Mouse (Mus musculus): Measurements from ENCODE around the gene Gm42674. TPM values are rescaled to one million over a fixed set of nuclear protein-coding genes. Genes with fewer than 3 reads are reported as not detected.

Gm42674 gene
- polyA plus RNA-seq, 1 experiment from 2014 or later: not detected

DNA sequence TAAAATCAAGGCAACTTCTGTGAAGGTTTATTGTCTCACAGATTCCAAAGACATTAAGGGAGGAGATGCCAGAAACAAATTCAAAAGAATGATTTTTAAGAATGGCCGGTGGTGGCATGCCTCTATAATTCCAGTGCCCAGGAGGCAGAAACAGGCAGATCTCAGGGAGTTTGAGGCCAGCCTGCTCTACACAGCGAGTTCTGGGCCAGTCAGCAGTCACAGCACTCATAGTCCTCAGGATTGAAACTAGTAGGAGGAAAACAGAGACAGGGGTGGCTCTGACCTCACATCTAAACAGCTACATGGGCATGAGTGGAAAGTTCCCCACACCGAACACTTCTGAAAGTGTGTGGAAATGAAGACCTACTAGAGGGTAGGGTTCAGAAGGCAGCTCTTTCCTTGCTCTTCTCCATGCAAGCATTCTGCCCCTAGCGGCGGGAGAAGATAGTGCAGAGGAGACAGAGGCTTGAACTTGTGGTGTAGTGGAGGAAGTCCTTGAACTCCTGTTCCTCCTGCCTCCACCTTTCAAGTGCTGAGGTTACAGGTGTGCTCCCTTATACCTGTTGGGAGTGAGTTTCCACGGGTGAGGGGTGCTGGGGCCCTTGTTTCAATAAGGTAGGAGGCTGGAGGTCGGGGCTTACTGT lies 37.9 kb downstream of the Gm42674 start:
- Histone ChIP-seq H3K9me3 (replicated peaks) (no peaks in the 10 kb centered on the region), H3K4me1 (no peaks in the 10 kb centered on the region), H3K27me3 (ENCODE audit: low read depth, poor library complexity, severe bottlenecking) (no peaks in the 10 kb centered on the region), H3K27ac (no peak overlapping the region), H3K36me3 (no peaks in the 10 kb centered on the region), H3K4me3 (no peak overlapping the region)
- DNase-seq (ENCODE audit: low spot score): no peak
- 51% methylated on average over 7 of the region's 7 CpGs for WGBS

DNA sequence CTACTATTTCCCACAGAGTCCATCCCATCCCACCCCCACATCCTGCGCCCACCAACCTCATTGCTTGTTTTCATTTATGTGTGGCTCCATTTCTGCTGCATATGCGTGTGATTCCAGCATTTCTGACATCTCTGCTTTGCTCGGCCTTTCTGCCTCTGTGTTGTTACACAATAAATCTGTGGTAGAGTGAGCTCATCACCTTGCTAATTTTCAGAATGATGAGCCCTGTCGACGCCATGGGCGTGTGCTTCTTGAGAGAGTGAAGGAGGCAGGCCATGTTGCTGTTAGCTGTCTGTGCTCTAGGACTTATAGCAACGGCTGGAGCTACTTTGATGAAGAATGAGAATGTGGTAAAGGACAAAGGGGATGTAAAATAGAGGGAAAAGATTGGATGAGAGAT lies 39.3 kb downstream of the Gm42674 start:
- H3K4me1 ChIP-seq: no peaks in the 10 kb centered on the region
- WGBS: 85% methylated on average over 7 of the region's 7 CpGs
- H3K9me3 ChIP-seq (replicated peaks): no peaks in the 10 kb centered on the region

DNA sequence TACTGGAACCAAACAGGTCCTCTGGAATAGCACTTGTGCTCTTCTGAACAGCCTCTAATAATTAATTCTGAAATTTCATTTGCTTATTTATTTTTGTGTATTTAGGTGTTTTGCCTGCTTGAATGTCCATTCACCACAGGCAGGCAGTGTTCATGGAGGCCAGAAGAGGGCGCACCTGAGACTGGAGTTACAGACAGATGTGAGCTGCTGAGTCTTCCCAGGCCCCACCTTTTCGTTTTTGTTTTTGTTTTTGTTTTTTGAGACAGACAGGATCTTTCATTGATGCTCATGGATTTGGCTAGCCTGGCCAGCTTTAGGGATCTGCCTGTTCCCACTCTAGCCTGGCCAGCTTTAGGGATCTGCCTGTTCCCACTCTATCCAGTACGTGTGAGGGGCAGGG lies 42.5 kb downstream of the Gm42674 start:
- H3K27ac ChIP-seq: no peak overlapping the region
- H3K4me3 ChIP-seq: no peak overlapping the region
- H3K27me3 ChIP-seq (ENCODE audit: low read depth, poor library complexity, severe bottlenecking): no peaks in the 10 kb centered on the region
- no peaks in the 10 kb centered on the region for H3K9me3 ChIP-seq (replicated peaks)
- no peaks in the 10 kb centered on the region for H3K4me1 ChIP-seq
- DNase-seq (ENCODE audit: low spot score): peak; percentile 46
- no peaks in the 10 kb centered on the region for H3K36me3 ChIP-seq
- WGBS: 47% methylated on average over 3 of the region's 3 CpGs

More for the DNA sequence above, 39.3 kb downstream of the Gm42674 start:
- DNase-seq (ENCODE audit: low spot score): no peak
- Histone ChIP-seq H3K27me3 (ENCODE audit: low read depth, poor library complexity, severe bottlenecking) (no peaks in the 10 kb centered on the region), H3K27ac (no peak overlapping the region), H3K4me3 (no peak overlapping the region), H3K36me3 (no peaks in the 10 kb centered on the region)

DNA sequence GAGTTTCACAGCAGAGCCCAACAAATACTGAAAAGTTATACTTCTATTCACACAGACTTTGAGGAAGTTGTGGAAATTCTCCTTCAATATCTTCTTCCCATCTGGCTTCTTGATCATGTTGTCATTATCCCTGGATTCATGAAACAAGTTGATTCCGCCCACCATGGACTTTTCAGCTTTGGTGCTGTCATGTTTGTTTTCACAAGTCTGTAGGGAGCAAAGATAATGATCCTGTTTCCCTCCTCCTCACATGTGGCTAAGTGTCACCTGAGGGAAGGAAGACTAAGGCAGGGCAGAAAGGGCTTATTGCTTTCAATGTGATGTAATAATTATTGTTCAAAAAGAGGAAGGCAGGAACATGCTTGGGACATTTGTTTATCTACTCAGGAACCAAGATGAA lies 45.6 kb downstream of the Gm42674 start:
- H3K4me3 ChIP-seq: no peak overlapping the region
- H3K4me1 ChIP-seq: no peaks in the 10 kb centered on the region
- no peaks in the 10 kb centered on the region for H3K27me3 ChIP-seq (ENCODE audit: low read depth, poor library complexity, severe bottlenecking)
- no peak for DNase-seq (ENCODE audit: low spot score)
- H3K27ac ChIP-seq: no peak overlapping the region
- 89% methylated on average over 1 of the region's 1 CpGs for WGBS
- no peaks in the 10 kb centered on the region for H3K9me3 ChIP-seq (replicated peaks)
- no peaks in the 10 kb centered on the region for H3K36me3 ChIP-seq

DNA sequence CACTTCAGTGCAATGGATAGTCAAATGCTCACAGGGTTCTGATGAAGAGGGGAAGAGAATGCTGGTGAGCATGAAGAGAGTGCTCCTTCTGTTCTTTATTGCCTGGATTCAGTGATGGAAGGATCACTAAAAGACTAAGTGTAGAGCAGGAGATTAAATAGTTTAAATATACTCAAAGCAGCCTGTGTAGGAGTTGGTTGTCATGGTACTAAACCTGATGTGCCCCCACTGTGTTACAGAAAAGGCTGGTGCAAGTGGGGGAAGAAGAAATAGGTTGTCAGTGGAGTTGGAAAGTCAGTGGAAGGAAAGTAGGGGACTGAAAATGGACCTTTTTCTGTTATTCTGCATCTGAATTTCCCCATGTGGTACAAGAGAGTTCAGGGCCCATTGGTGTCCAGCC lies 47.3 kb downstream of the Gm42674 start:
- 0 out of 2 replicates have a peak, but pooled peaks cover under 1% of the 10 kb centered on the region for H3K27me3 ChIP-seq (ENCODE audit: low read depth, poor library complexity, severe bottlenecking)
- no peaks in the 10 kb centered on the region for H3K9me3 ChIP-seq (replicated peaks)
- no peaks in the 10 kb centered on the region for H3K4me1 ChIP-seq
- no peaks in the 10 kb centered on the region for H3K36me3 ChIP-seq
- DNase-seq (ENCODE audit: low spot score): no peak
- no peak overlapping the region for H3K27ac ChIP-seq
- no peak overlapping the region for H3K4me3 ChIP-seq

DNA sequence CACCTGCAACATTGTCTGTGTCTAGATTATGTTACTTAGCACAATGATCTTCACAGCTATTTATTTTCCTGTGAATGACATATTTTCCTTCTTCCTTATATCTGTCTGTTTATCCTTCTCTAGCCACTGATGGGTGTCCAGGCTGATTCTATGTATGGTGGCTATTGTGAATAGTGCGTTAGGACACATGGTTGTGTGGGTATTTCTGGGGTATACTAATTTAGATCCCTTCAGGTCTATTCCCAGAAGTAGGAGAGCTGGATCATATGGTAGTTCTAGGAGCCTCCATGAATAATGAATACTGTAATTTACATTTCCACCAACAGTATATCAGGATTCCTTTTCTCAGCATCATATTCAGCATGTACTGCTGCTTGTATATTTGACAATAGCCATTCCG lies 48.1 kb downstream of the Gm42674 start:
- 95% methylated on average over 2 of the region's 2 CpGs for WGBS
- DNase-seq (ENCODE audit: low spot score): no peak

DNA sequence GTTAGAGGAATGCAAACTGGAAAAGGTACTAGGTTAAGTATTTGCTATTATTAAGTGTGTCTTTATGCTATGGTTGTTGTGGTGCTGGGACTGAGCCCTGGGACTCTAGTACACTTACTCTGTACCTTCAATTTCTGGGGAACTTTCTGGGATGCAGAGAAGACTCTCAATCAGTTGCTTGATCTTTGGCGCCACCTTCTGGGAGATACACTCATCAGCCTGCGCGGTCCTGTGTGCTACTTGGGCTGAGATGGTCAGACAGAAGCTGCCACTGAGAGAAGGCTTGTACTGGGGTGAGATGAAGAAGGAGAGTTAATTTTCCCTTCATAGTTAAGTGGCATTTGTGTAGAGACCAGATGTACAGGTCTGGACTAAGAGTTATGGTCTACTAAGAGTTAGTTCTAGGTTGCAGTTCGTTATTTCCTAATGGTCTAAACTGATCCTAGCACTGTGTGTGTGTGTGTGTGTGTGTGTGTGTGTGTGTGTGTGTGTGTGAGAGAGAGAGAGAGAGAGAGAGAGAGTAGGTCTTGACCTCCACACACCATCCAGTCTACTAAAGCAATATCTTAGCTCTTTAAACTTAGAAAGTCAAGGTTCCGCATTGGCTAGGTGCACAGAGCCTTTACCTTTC lies 51.3 kb downstream of the Gm42674 start:
- 35% methylated on average over 5 of the region's 5 CpGs for WGBS

More for the DNA sequence above, 48.1 kb downstream of the Gm42674 start:
- no peaks in the 10 kb centered on the region for H3K36me3 ChIP-seq
- H3K27ac ChIP-seq: no peak overlapping the region
- H3K9me3 ChIP-seq (replicated peaks): no peaks in the 10 kb centered on the region
- H3K27me3 ChIP-seq (ENCODE audit: low read depth, poor library complexity, severe bottlenecking): 0 out of 2 replicates have a peak, but pooled peaks cover 4% of the 10 kb centered on the region
- H3K4me1 ChIP-seq: no peaks in the 10 kb centered on the region
- no peak overlapping the region for H3K4me3 ChIP-seq

DNA sequence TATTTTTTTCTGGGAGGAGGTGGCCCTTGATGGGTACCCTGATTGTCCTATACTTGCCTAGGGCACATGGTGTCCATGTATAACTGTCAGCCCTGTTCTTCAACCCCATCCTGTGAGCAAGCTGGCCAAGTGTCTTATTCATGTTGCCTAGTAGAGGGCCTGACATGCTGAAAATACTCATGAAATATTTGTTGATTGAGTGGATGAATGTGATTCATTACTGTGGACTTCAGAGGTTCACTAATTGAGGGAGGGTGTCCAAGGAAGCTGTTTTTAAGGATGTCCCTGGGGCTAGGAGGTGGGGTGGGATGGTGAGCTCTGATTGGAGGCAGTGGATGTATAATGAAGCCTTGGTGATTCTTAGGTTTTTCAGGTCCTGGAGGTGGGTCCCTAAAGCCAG lies 52.0 kb downstream of the Gm42674 start, which contains the start of gene S100a7a:
Gene S100a7a, plus strand, starts transcription at position 301 of the 400 bp plus-strand sequence.
- Histone ChIP-seq H3K4me1 (no peaks in the 10 kb centered on the region), H3K36me3 (no peaks in the 10 kb centered on the region), H3K27ac (no peak within 1 kb of the TSS), H3K27me3 (ENCODE audit: low read depth, poor library complexity, severe bottlenecking) (0 out of 2 replicates have a peak, but pooled peaks cover 4% of the 10 kb centered on the region), H3K4me3 (no peak within 1 kb of the TSS), H3K9me3 (replicated peaks) (no peaks in the 10 kb centered on the region)
- no peak for DNase-seq (ENCODE audit: low spot score)

More for the DNA sequence above, 51.3 kb downstream of the Gm42674 start:
- no peaks in the 10 kb centered on the region for H3K9me3 ChIP-seq (replicated peaks)
- H3K27ac ChIP-seq: no peak overlapping the region
- H3K4me3 ChIP-seq: no peak overlapping the region
- H3K27me3 ChIP-seq (ENCODE audit: low read depth, poor library complexity, severe bottlenecking): 0 out of 2 replicates have a peak, but pooled peaks cover 4% of the 10 kb centered on the region
- no peaks in the 10 kb centered on the region for H3K4me1 ChIP-seq
- H3K36me3 ChIP-seq: no peaks in the 10 kb centered on the region
- DNase-seq (ENCODE audit: low spot score): peak; percentile 77

Other genes with a start within 250 kb of the Gm42674 start
- 37.4 and 41.9 TPM in 2 replicates for gene Slc27a3, start 212.0 kb upstream of the Gm42674 start, polyA plus RNA-seq (2016; fragmentation: Nextera tagmentation; extraction: Ambion mirVana)
- gene Ints3, start 168.3 kb upstream of the Gm42674 start, polyA plus RNA-seq (2016; fragmentation: Nextera tagmentation; extraction: Ambion mirVana): 53.3 and 53.5 TPM in 2 replicates
- gene Npr1, start 136.0 kb upstream of the Gm42674 start, polyA plus RNA-seq (2016; fragmentation: Nextera tagmentation; extraction: Ambion mirVana): 3.5 and 4.7 TPM in 2 replicates
- gene Ilf2, start 125.8 kb upstream of the Gm42674 start, polyA plus RNA-seq (2016; fragmentation: Nextera tagmentation; extraction: Ambion mirVana): 374 and 379 TPM in 2 replicates
- 49.1 and 60.3 TPM in 2 replicates for gene Snapin, start 110.9 kb upstream of the Gm42674 start, polyA plus RNA-seq (2016; fragmentation: Nextera tagmentation; extraction: Ambion mirVana)
- 175 and 194 TPM in 2 replicates for gene Chtop, start 92.4 kb upstream of the Gm42674 start, polyA plus RNA-seq (2016; fragmentation: Nextera tagmentation; extraction: Ambion mirVana)
- gene S100a1, start 87.5 kb upstream of the Gm42674 start, polyA plus RNA-seq (2016; fragmentation: Nextera tagmentation; extraction: Ambion mirVana): 4.6 and 5.3 TPM in 2 replicates
- 8.5 and 10.3 TPM in 2 replicates for gene S100a13, start 87.5 kb upstream of the Gm42674 start, polyA plus RNA-seq (2016; fragmentation: Nextera tagmentation; extraction: Ambion mirVana)
- 0.30 TPM in 1 of 2 replicates, not detected in the other for gene S100a14, start 75.0 kb upstream of the Gm42674 start, polyA plus RNA-seq (2016; fragmentation: Nextera tagmentation; extraction: Ambion mirVana)
- gene S100a16, start 64.7 kb upstream of the Gm42674 start, polyA plus RNA-seq (2016; fragmentation: Nextera tagmentation; extraction: Ambion mirVana): 40.1 and 40.8 TPM in 2 replicates
- 0.98 TPM in 1 of 2 replicates, not detected in the other for gene S100a3, start 41.3 kb upstream of the Gm42674 start, polyA plus RNA-seq (2016; fragmentation: Nextera tagmentation; extraction: Ambion mirVana)
- not detected in 2 replicates for gene S100a2, start 11.7 kb upstream of the Gm42674 start, polyA plus RNA-seq (2016; fragmentation: Nextera tagmentation; extraction: Ambion mirVana)
- 0.34 and 0.64 TPM in 2 replicates for gene S100a4, start 1.9 kb downstream of the Gm42674 start, polyA plus RNA-seq (2016; fragmentation: Nextera tagmentation; extraction: Ambion mirVana)
- not detected in 2 replicates for gene S100a5, start 6.6 kb downstream of the Gm42674 start, polyA plus RNA-seq (2016; fragmentation: Nextera tagmentation; extraction: Ambion mirVana)
- 11.4 and 11.6 TPM in 2 replicates for gene S100a6, start 11.0 kb downstream of the Gm42674 start, polyA plus RNA-seq (2016; fragmentation: Nextera tagmentation; extraction: Ambion mirVana)
- gene S100a7a, start 52.1 kb downstream of the Gm42674 start, polyA plus RNA-seq (2016; fragmentation: Nextera tagmentation; extraction: Ambion mirVana): not detected in 2 replicates
- gene S100a8, start 67.1 kb downstream of the Gm42674 start, polyA plus RNA-seq (2016; fragmentation: Nextera tagmentation; extraction: Ambion mirVana): 1.2 TPM in 1 of 2 replicates, not detected in the other
- gene S100a9, start 93.8 kb downstream of the Gm42674 start, polyA plus RNA-seq (2016; fragmentation: Nextera tagmentation; extraction: Ambion mirVana): 0.73 TPM in 1 of 2 replicates, not detected in the other
- not detected in 2 replicates for gene Pglyrp4, start 125.0 kb downstream of the Gm42674 start, polyA plus RNA-seq (2016; fragmentation: Nextera tagmentation; extraction: Ambion mirVana)
- not detected in 2 replicates for gene Gm5849, start 176.0 kb downstream of the Gm42674 start, polyA plus RNA-seq (2016; fragmentation: Nextera tagmentation; extraction: Ambion mirVana)